Mouse (Mus musculus): ENCODE data around the gene Fgfr2. TPM values are rescaled to one million over a fixed set of nuclear protein-coding genes. Genes with fewer than 3 reads are reported as not detected.

Gene Fgfr2
- polyA plus RNA-seq, 1 experiment from 2014 or later, result 11.4 TPM

- no peak for ATAC-seq (ENCODE audit: low read depth)
These were observed 1109.2 kb downstream of the Fgfr2 start for GRCm38 (mm10) chr7:132013970-132014369.

GRCm38 (mm10) chr7:132012969-132013679, 1110.0 kb downstream of the Fgfr2 start:
- Histone ChIP-seq H3K36me3 (ENCODE audit: control insufficient read depth, insufficient read depth) (no peaks in the 10 kb centered on the region), H3K4me2 (ENCODE audit: low read depth, low read length) (no peak overlapping the region), H3K9me3 (replicated peaks; ENCODE audit: control insufficient read depth, low read length) (no peaks in the 10 kb centered on the region), H3K4me1 (ENCODE audit: control insufficient read depth, low read depth, low read length) (no peaks in the 10 kb centered on the region), H3K27me3 (ENCODE audit: control insufficient read depth, insufficient read depth, low read depth, low read length) (no peaks in the 10 kb centered on the region; the same call in 1 of the 2 replicates), H3K27ac (ENCODE audit: low read length) (no peak overlapping the region), H3K4me3 (ENCODE audit: low read depth, low read length) (no peak overlapping the region), H3K9ac (ENCODE audit: low read depth, low read length) (no peak overlapping the region)
- ATAC-seq (ENCODE audit: low read depth), result no peak
- WGBS (ENCODE audit: insufficient replicate concordance), result 23% methylated on average over 1 of the region's 1 CpGs

More at GRCm38 (mm10) chr7:132013970-132014369, 1109.2 kb downstream of the Fgfr2 start:
- Histone ChIP-seq H3K27me3 (ENCODE audit: control insufficient read depth, insufficient read depth, low read depth, low read length) (no peaks in the 10 kb centered on the region), H3K9me3 (replicated peaks; ENCODE audit: control insufficient read depth, low read length) (no peaks in the 10 kb centered on the region), H3K9ac (ENCODE audit: low read depth, low read length) (no peak overlapping the region), H3K27ac (ENCODE audit: low read length) (no peak overlapping the region), H3K36me3 (ENCODE audit: control insufficient read depth, insufficient read depth) (no peaks in the 10 kb centered on the region), H3K4me3 (ENCODE audit: low read depth, low read length) (no peak overlapping the region), H3K4me2 (ENCODE audit: low read depth, low read length) (no peak overlapping the region), H3K4me1 (ENCODE audit: control insufficient read depth, low read depth, low read length) (no peaks in the 10 kb centered on the region)
- WGBS (ENCODE audit: insufficient replicate concordance), result 55% methylated on average over 5 of the region's 5 CpGs

GRCm38 (mm10) chr7:132009002-132009401, 1114.1 kb downstream of the Fgfr2 start:
- Histone ChIP-seq H3K4me2 (ENCODE audit: low read depth, low read length) (no peak overlapping the region), H3K27ac (ENCODE audit: low read length) (no peak overlapping the region), H3K4me1 (ENCODE audit: control insufficient read depth, low read depth, low read length) (no peaks in the 10 kb centered on the region), H3K4me3 (ENCODE audit: low read depth, low read length) (no peak overlapping the region), H3K36me3 (ENCODE audit: control insufficient read depth, insufficient read depth) (no peaks in the 10 kb centered on the region), H3K9me3 (replicated peaks; ENCODE audit: control insufficient read depth, low read length) (no peaks in the 10 kb centered on the region), H3K27me3 (ENCODE audit: control insufficient read depth, insufficient read depth, low read depth, low read length) (no peaks in the 10 kb centered on the region; the same call in 1 of the 2 replicates), H3K9ac (ENCODE audit: low read depth, low read length) (no peak overlapping the region)
- no peak for ATAC-seq (ENCODE audit: low read depth)
- WGBS (ENCODE audit: insufficient replicate concordance), result 67% methylated on average over 7 of the region's 7 CpGs

- no peak for ATAC-seq (ENCODE audit: low read depth)
- H3K4me2 ChIP-seq (ENCODE audit: low read depth, low read length), result no peak overlapping the region
- H3K4me1 ChIP-seq (ENCODE audit: control insufficient read depth, low read depth, low read length), result no peaks in the 10 kb centered on the region
- H3K36me3 ChIP-seq (ENCODE audit: control insufficient read depth, insufficient read depth), result no peaks in the 10 kb centered on the region
- H3K27me3 ChIP-seq (ENCODE audit: control insufficient read depth, insufficient read depth, low read depth, low read length), result no peaks in the 10 kb centered on the region; the same call in 1 of the 2 replicates
- H3K27ac ChIP-seq (ENCODE audit: low read length), result no peak overlapping the region
- H3K9me3 ChIP-seq (replicated peaks; ENCODE audit: control insufficient read depth, low read length), result no peaks in the 10 kb centered on the region
- no peak overlapping the region for H3K9ac ChIP-seq (ENCODE audit: low read depth, low read length)
- no peak overlapping the region for H3K4me3 ChIP-seq (ENCODE audit: low read depth, low read length)
- WGBS (ENCODE audit: insufficient replicate concordance), result 55% methylated on average over 14 of the region's 14 CpGs
These were observed 1117.0 kb downstream of the Fgfr2 start for GRCm38 (mm10) chr7:132005996-132006696.

DNA sequence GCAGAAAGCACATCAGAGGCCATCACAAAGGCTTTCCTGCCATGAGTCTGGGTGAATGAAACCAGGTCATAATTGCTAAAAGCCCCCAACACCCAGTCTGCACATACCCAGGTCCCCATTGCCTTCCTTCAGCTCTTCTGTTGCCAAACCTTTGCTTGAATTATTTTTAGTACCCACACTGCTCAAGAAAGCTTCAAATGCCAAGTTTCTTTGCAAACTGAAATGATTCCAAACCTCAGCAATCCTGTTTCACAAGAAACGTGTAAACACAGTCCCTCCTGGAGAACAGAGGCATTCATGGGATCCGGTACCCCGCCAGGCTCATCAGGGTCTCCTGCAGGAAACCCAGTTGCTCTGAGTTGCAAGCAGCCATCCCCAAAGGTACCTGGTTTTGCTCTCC, 1130.3 kb downstream of the Fgfr2 start:
- Histone ChIP-seq H3K4me2 (ENCODE audit: low read depth, low read length) (no peak overlapping the region), H3K4me1 (ENCODE audit: control insufficient read depth, low read depth, low read length) (no peaks in the 10 kb centered on the region), H3K4me3 (ENCODE audit: low read depth, low read length) (no peak overlapping the region), H3K36me3 (ENCODE audit: control insufficient read depth, insufficient read depth) (no peaks in the 10 kb centered on the region), H3K9me3 (replicated peaks; ENCODE audit: control insufficient read depth, low read length) (no peaks in the 10 kb centered on the region), H3K27me3 (ENCODE audit: control insufficient read depth, insufficient read depth, low read depth, low read length) (no peaks in the 10 kb centered on the region), H3K27ac (ENCODE audit: low read length) (no peak overlapping the region), H3K9ac (ENCODE audit: low read depth, low read length) (no peak overlapping the region)
- WGBS (ENCODE audit: insufficient replicate concordance), result 56% methylated on average over 3 of the region's 3 CpGs
- ATAC-seq (ENCODE audit: low read depth), result no peak

GRCm38 (mm10) chr7:131992226-131992625, 1130.9 kb downstream of the Fgfr2 start:
- H3K4me2 ChIP-seq (ENCODE audit: low read depth, low read length), result no peak overlapping the region
- H3K9me3 ChIP-seq (replicated peaks; ENCODE audit: control insufficient read depth, low read length), result no peaks in the 10 kb centered on the region
- WGBS (ENCODE audit: insufficient replicate concordance), result 33% methylated on average over 1 of the region's 1 CpGs
- no peak overlapping the region for H3K4me3 ChIP-seq (ENCODE audit: low read depth, low read length)
- no peaks in the 10 kb centered on the region for H3K36me3 ChIP-seq (ENCODE audit: control insufficient read depth, insufficient read depth)
- H3K27me3 ChIP-seq (ENCODE audit: control insufficient read depth, insufficient read depth, low read depth, low read length), result no peaks in the 10 kb centered on the region
- H3K27ac ChIP-seq (ENCODE audit: low read length), result no peak overlapping the region
- ATAC-seq (ENCODE audit: low read depth), result no peak
- no peak overlapping the region for H3K9ac ChIP-seq (ENCODE audit: low read depth, low read length)
- H3K4me1 ChIP-seq (ENCODE audit: control insufficient read depth, low read depth, low read length), result no peaks in the 10 kb centered on the region

DNA sequence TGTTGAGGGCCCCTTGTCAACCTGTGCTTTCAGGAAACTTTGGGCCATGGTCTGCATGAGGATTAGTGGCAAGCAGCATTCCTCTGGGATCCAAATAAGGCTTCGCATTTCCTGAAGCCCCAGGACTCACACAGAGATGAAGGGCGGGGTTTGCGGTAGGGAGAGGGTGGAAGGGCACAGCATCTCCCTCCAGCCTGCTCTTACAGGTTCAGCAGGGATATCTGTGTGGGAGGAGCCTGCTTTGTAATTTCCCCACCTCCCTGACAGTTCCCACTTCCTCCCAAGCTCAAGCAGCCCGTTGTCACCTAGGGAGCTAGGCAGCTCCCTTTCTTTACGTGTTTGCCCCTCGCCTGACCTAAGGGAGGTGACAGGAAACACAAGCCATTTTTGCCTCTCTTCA, 1134.1 kb downstream of the Fgfr2 start:
- H3K4me2 ChIP-seq (ENCODE audit: low read depth, low read length), result no peak overlapping the region
- 21% methylated on average over 6 of the region's 6 CpGs for WGBS (ENCODE audit: insufficient replicate concordance)
- H3K27me3 ChIP-seq (ENCODE audit: control insufficient read depth, insufficient read depth, low read depth, low read length), result no peaks in the 10 kb centered on the region
- H3K4me1 ChIP-seq (ENCODE audit: control insufficient read depth, low read depth, low read length), result no peaks in the 10 kb centered on the region
- no peaks in the 10 kb centered on the region for H3K36me3 ChIP-seq (ENCODE audit: control insufficient read depth, insufficient read depth)
- no peak overlapping the region for H3K9ac ChIP-seq (ENCODE audit: low read depth, low read length)
- no peak for ATAC-seq (ENCODE audit: low read depth)
- no peak overlapping the region for H3K27ac ChIP-seq (ENCODE audit: low read length)
- no peaks in the 10 kb centered on the region for H3K9me3 ChIP-seq (replicated peaks; ENCODE audit: control insufficient read depth, low read length)
- H3K4me3 ChIP-seq (ENCODE audit: low read depth, low read length), result no peak overlapping the region

- no peaks in the 10 kb centered on the region for H3K36me3 ChIP-seq (ENCODE audit: control insufficient read depth, insufficient read depth)
- no peaks in the 10 kb centered on the region for H3K4me1 ChIP-seq (ENCODE audit: control insufficient read depth, low read depth, low read length)
- H3K27me3 ChIP-seq (ENCODE audit: control insufficient read depth, insufficient read depth, low read depth, low read length), result no peaks in the 10 kb centered on the region
- no peak for ATAC-seq (ENCODE audit: low read depth)
- 78% methylated on average over 11 of the region's 11 CpGs for WGBS (ENCODE audit: insufficient replicate concordance)
- no peaks in the 10 kb centered on the region for H3K9me3 ChIP-seq (replicated peaks; ENCODE audit: control insufficient read depth, low read length)
- no peak overlapping the region for H3K9ac ChIP-seq (ENCODE audit: low read depth, low read length)
- H3K4me3 ChIP-seq (ENCODE audit: low read depth, low read length), result no peak overlapping the region
- H3K4me2 ChIP-seq (ENCODE audit: low read depth, low read length), result no peak overlapping the region
- H3K27ac ChIP-seq (ENCODE audit: low read length), result no peak overlapping the region
These were observed 1144.5 kb downstream of the Fgfr2 start for GRCm38 (mm10) chr7:131978609-131979008.

DNA sequence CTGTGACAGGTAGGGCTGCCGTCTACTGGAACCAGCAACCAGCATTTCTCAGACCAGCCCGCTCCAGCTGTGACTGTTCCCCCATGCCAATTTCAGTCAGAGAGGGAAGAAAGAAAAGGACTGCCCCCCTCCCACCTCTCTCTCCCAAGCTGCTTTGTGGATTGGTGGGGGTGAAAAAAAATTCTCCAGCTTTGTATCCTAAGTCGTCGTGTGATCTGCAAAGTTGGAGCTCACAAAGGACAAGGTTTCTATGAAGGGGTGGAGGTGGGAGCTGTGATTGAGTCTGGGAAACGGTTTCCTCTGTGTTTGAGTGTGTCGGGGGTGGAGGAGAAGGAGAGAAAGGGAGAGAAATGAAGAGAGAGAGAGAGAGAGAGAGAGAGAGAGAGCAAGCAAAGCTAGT, 1147.3 kb downstream of the Fgfr2 start:
- no peak overlapping the region for H3K9ac ChIP-seq (ENCODE audit: low read depth, low read length)
- no peaks in the 10 kb centered on the region for H3K36me3 ChIP-seq (ENCODE audit: control insufficient read depth, insufficient read depth)
- WGBS (ENCODE audit: insufficient replicate concordance), result 41% methylated on average over 6 of the region's 6 CpGs
- no peaks in the 10 kb centered on the region for H3K9me3 ChIP-seq (replicated peaks; ENCODE audit: control insufficient read depth, low read length)
- no peak overlapping the region for H3K4me3 ChIP-seq (ENCODE audit: low read depth, low read length)
- no peak overlapping the region for H3K27ac ChIP-seq (ENCODE audit: low read length)
- no peaks in the 10 kb centered on the region for H3K27me3 ChIP-seq (ENCODE audit: control insufficient read depth, insufficient read depth, low read depth, low read length)
- H3K4me2 ChIP-seq (ENCODE audit: low read depth, low read length), result no peak overlapping the region
- no peak for ATAC-seq (ENCODE audit: low read depth)
- no peaks in the 10 kb centered on the region for H3K4me1 ChIP-seq (ENCODE audit: control insufficient read depth, low read depth, low read length)
